Mouse (Mus musculus) hindbrain, embryonic 14.5 days (tissue): ENCODE results near the gene Nccrp1. TPM values are rescaled to one million over a fixed set of nuclear protein-coding genes. Genes with fewer than 3 reads are reported as not detected.
A peak's percentile ranks its signal among the peaks of the same experiment; 100 is the strongest.

Experiments used
- ATAC-seq: fragments of 200-750 bp; cut with Nextera tagmentation; 2 replicates; pipeline ENCODE4 v1.8.0; 2017; ENCODE audit warnings: moderate number of reproducible peaks, mild to moderate bottlenecking, moderate TSS enrichment, moderate library complexity; ENCODE audit not compliant: low FRiP score
- DNase-seq: peaks from one replicate; pipeline ENCODE4 v3.0.0-alpha.2; 2015; ENCODE audit warnings: low spot score
- H3K27ac ChIP-seq: fragments of 300-500 bp; sonication (generic); 2 replicates; pipeline ENCODE4 v1.5.1; 2014; ENCODE audit warnings: mild to moderate bottlenecking, moderate library complexity
- H3K27me3 ChIP-seq: fragments of 300-500 bp; sonication (generic); 2 replicates; pipeline ENCODE4 v1.6.1; 2014; ENCODE audit warnings: mild to moderate bottlenecking, low read length, mixed read lengths; ENCODE audit not compliant: control insufficient read depth, insufficient read depth
- H3K36me3 ChIP-seq: fragments of 300-500 bp; sonication (generic); replicated peaks from 2 replicates; pipeline ENCODE4 v1.6.1; 2014; ENCODE audit not compliant: control insufficient read depth, insufficient read depth
- H3K4me1 ChIP-seq: fragments of 300-500 bp; sonication (generic); replicated peaks from 2 replicates; pipeline ENCODE4 v1.6.1; 2014; ENCODE audit warnings: antibody characterized with exemption, low read length, mixed read lengths; ENCODE audit not compliant: control insufficient read depth, insufficient read depth
- H3K4me2 ChIP-seq: fragments of 300-500 bp; sonication (generic); replicated peaks from 2 replicates; pipeline ENCODE4 v1.6.1; 2014; ENCODE audit warnings: mild to moderate bottlenecking, moderate library complexity
- H3K4me3 ChIP-seq: fragments of 300-500 bp; sonication (generic); replicated peaks from 2 replicates; pipeline ENCODE4 v1.5.1; 2014; ENCODE audit warnings: mild to moderate bottlenecking, low read length
- H3K9ac ChIP-seq: fragments of 300-500 bp; sonication (generic); 2 replicates; pipeline ENCODE4 v1.6.1; 2014
- H3K9me3 ChIP-seq: fragments of 300-500 bp; sonication (generic); 2 replicates; pipeline ENCODE4 v1.6.1; 2016; ENCODE audit warnings: low read length; ENCODE audit not compliant: control insufficient read depth
- WGBS: fragments of 180-500 bp; shearing (Covaris S2); extraction: QIAGEN DNeasy Blood & Tissue Kit; methylation state at CpG from one replicate; pipeline ENCODE4 v1.1.7; 2014; 5-methylcytosine and 5-hydroxymethylcytosine counted together
- polyA plus RNA-seq: library from polyadenylated mRNA; unstranded; fragments of >200 nt; fragmentation: Nextera tagmentation; extraction: Ambion mirVana; gene quantifications from 2 replicates; pipeline ENCODE4 v1.2.1, GENCODE M21; 2014

The Nccrp1 gene
- polyA plus RNA-seq, 1 experiment from 2014 or later = 0.12 TPM

DNA sequence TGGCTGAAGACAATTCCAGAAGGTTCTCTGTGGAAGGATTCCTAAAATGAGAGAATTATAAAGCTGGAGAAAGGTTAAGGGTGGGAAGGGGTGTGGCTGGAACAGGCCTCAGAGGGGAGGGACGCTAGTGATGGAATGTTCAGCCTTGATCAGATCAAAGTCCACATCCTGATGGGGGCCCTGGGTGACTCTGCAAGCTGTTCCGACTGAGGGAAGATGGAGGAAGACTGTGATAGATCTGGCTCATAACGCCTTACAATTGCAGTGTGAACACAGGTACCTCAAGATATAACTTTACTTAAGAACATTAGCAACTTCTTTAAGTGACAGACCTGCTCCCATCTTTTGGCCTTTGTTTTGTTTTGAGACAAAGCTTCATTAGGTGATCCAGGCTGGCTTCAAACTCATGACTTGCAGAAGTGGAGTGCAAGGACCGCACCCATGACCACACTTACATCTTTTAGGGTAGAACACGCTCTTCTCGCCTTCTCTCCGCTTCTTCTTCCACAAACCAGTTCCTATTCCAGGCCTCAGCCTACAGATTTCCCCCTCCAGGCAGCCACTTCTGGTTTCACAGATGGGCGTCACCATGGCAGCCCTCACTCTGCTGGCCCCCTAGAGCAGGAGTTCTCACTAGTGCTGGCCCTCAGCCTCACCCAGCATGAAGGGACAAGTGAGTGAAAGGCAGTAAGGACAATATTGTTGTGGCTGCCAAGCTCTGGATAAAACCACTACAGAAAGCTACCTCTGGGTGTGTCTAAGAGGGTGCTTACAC, 36.7 kb upstream of the Nccrp1 start:
- ATAC-seq = no peak
- no peak overlapping the region for H3K27ac ChIP-seq

GRCm38 (mm10) chr7:28582841-28583240, 35.8 kb upstream of the Nccrp1 start:
- Histone ChIP-seq H3K4me2 (0 out of 2 replicates have a peak overlapping the region, but pooled peaks have one; percentile 1), H3K9me3 (no peaks in the 10 kb centered on the region), H3K4me1 (peaks cover 11% of the 10 kb centered on the region; the same call in 1 of the 2 replicates), H3K27ac (peak overlapping the region; percentile 34; the same call in 1 of the 2 replicates), H3K36me3 (no peaks in the 10 kb centered on the region), H3K27me3 (no peaks in the 10 kb centered on the region), H3K9ac (no peak overlapping the region), H3K4me3 (no peak overlapping the region)
- 76% methylated on average over 11 of the region's 11 CpGs for WGBS
- DNase-seq (no peak), ATAC-seq (no peak)

More for the DNA sequence above, 36.7 kb upstream of the Nccrp1 start:
- 86% methylated on average over 8 of the region's 8 CpGs for WGBS
- DNase-seq = no peak
- Histone ChIP-seq H3K27me3 (no peaks in the 10 kb centered on the region), H3K9ac (no peak overlapping the region), H3K4me2 (no peak overlapping the region), H3K36me3 (no peaks in the 10 kb centered on the region), H3K9me3 (no peaks in the 10 kb centered on the region), H3K4me3 (no peak overlapping the region), H3K4me1 (peaks cover 17% of the 10 kb centered on the region; the same call in 1 of the 2 replicates)

DNA sequence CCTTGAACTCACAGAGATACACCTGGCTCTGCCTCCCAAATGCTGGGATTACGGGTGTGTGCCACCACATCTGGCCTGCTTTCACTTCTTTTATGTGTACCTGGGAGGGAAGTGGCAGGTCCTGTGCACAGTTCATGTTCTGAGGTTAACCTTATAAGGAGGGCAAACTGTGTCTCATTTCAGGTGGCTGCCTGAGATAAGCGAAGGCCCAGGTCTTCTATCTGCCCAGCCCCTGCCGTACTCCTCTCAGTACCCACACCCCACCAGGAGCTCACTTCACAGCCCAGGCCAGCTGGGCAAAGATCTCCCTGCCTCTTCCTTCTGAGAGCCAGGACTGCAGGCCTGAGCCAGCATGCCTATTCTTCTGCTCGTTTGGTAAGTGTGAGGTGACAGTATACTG, 34.7 kb upstream of the Nccrp1 start:
- DNase-seq = no peak
- H3K4me2 ChIP-seq = no peak overlapping the region
- no peak overlapping the region for H3K9ac ChIP-seq
- no peaks in the 10 kb centered on the region for H3K9me3 ChIP-seq
- WGBS = 88% methylated on average over 4 of the region's 4 CpGs
- no peaks in the 10 kb centered on the region for H3K36me3 ChIP-seq
- no peaks in the 10 kb centered on the region for H3K27me3 ChIP-seq
- no peak overlapping the region for H3K4me3 ChIP-seq
- H3K27ac ChIP-seq = no peak overlapping the region
- peaks cover 9% of the 10 kb centered on the region; the same call in 1 of the 2 replicates for H3K4me1 ChIP-seq
- no peak for ATAC-seq

DNA sequence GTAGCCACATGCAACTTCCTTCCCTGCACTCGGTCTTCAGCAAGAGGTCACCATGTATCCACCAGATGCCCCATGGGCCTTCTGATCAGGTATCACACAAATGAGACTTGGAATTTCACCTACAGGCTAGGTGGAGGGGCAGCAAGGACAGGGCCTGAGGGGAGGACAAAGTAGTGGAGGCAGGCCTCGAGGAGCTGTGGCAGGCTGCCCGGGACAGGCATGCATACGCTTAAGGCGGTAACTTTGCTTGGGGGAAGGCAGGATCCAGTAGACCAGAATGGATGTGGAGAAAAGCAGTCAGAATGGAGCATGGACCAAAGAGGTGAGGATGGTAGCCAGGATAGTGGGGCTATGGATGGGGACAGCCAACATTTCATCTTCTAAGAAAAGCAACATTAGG, 32.8 kb upstream of the Nccrp1 start:
- Histone ChIP-seq H3K4me1 (peaks cover 6% of the 10 kb centered on the region; the same call in 1 of the 2 replicates), H3K9me3 (no peaks in the 10 kb centered on the region), H3K27ac (no peak overlapping the region), H3K9ac (no peak overlapping the region), H3K27me3 (no peaks in the 10 kb centered on the region), H3K4me2 (no peak overlapping the region), H3K36me3 (no peaks in the 10 kb centered on the region), H3K4me3 (no peak overlapping the region)
- WGBS = 70% methylated on average over 5 of the region's 5 CpGs
- ATAC-seq = no peak
- DNase-seq = no peak

DNA sequence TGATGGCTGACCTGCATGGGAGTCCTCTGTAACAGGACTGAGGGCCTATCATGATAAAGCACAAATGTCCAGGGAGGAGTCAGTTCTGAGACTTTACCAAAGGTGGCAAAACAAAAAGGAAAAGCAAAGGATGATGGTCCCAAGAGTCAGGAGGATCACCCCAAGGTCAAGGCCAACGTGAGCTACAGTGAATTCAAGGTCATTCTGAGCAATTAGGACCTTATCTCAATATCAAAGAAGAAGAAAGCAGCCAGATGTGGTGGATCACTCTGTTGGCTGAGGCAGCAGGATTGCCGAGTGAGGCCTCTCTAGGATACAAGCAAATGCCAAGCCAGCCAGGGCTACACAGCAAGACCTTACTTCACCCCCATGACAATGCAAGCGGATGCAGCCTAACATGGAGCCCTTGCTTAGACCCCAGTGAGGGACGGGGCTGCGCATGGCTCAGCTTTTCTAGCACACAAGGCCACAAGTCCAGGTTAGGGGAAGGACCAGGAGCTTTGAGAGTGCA, 31.5 kb upstream of the Nccrp1 start:
- no peak for ATAC-seq
- H3K9me3 ChIP-seq = no peaks in the 10 kb centered on the region
- DNase-seq = no peak
- no peak overlapping the region for H3K27ac ChIP-seq
- no peaks in the 10 kb centered on the region for H3K36me3 ChIP-seq
- H3K4me1 ChIP-seq = peaks cover 5% of the 10 kb centered on the region; the same call in 1 of the 2 replicates
- 83% methylated on average over 5 of the region's 5 CpGs for WGBS
- H3K27me3 ChIP-seq = no peaks in the 10 kb centered on the region
- no peak overlapping the region for H3K4me2 ChIP-seq
- no peak overlapping the region for H3K4me3 ChIP-seq
- no peak overlapping the region for H3K9ac ChIP-seq

DNA sequence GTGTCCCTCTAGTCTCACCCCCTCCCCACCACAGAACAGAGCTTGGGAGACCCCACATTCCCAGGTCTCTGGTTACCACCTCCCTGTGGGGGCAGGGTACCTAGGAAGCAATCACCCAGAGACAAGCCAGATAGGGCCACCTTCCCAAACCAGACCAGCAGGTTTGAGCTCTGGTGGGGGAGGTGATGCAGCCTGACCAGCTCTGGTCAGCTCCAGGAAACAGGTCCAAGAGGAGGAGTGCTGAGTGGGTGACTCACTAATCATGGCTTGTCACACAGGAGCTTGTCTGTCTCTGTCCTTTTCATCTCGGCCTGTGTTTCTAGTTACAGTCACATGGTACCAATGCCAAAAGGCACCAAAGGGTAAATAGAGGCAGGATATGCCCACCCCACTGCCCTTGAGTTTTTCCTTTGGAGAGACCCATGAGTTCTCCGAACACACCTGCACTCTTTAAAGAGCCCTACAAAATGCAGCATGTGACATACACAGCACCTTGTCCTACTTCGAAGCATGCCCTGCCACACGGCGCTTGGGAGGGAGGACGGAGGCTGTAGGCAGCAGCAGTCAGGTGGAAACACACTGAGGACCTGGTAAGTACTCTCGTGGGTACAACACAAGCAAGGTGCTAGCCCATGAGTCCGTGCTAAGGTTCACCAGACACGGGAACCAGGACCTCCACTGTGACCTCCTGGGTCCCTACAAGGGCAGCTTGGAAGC, 30.9 kb upstream of the Nccrp1 start:
- ATAC-seq (no peak), DNase-seq (no peak)
- Histone ChIP-seq H3K9me3 (no peaks in the 10 kb centered on the region), H3K27ac (no peak overlapping the region), H3K4me3 (no peak overlapping the region), H3K9ac (no peak overlapping the region), H3K27me3 (no peaks in the 10 kb centered on the region), H3K4me2 (no peak overlapping the region), H3K36me3 (no peaks in the 10 kb centered on the region), H3K4me1 (peaks cover 5% of the 10 kb centered on the region; the same call in 1 of the 2 replicates)
- 88% methylated on average over 9 of the region's 9 CpGs for WGBS

DNA sequence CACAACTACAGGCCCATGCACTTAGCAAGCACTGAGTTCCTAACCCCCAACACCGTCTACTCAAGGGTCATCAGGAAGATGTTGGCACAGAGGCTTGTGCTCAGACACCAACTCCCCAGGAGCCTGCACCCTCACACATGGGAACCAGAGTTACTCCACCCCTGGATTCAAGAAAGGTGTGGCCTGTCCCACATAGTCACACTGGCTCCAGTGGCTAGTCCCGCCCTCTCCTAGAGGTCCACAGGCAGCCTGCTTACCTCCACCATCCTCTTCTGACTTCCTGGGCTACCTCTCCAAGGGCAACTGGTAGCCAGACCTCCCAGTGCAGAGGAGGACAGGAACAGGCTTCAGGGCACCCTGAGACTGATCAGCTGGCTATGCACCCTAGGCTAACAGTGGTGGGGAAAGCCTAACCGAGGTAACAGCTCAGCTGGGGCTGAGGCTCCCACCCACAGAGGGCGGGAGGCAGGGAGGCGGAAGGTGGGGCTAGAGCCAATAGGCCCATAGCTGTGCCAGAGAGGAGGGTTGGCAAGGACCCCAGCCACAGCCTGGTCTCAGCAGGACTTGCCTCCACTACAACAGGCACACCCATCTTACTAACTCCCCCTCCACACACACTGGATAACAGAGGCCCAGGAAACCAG, 29.3 kb upstream of the Nccrp1 start:
- no peak for DNase-seq

DNA sequence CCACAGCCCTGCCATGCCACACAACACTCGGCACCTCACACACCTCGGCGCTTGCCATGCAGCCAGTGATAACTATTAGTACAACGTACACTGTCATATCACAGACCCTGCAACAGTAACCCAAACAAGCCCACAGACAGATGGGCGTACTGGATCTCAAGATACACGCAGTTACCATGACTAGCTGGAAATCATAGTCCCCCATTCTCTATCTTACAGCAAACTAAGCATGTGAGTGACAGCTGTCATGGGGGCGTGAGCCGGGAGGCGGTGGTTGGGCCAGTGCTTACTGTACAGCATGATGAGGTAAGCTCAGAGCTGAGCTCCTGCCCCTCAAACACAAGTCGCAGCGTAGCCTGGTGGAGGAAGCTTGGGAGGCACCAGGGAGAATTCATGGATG, 28.5 kb upstream of the Nccrp1 start:
- ATAC-seq = no peak
- Histone ChIP-seq H3K4me3 (no peak overlapping the region), H3K36me3 (no peaks in the 10 kb centered on the region), H3K27me3 (no peaks in the 10 kb centered on the region), H3K9me3 (no peaks in the 10 kb centered on the region), H3K9ac (no peak overlapping the region), H3K27ac (no peak overlapping the region), H3K4me1 (peaks cover 5% of the 10 kb centered on the region; the same call in 1 of the 2 replicates), H3K4me2 (no peak overlapping the region)
- WGBS = 96% methylated on average over 11 of the region's 11 CpGs
- no peak for DNase-seq

More for the DNA sequence above, 29.3 kb upstream of the Nccrp1 start:
- H3K9ac ChIP-seq = no peak overlapping the region
- peaks cover 5% of the 10 kb centered on the region; the same call in 1 of the 2 replicates for H3K4me1 ChIP-seq
- H3K4me2 ChIP-seq = no peak overlapping the region
- no peaks in the 10 kb centered on the region for H3K36me3 ChIP-seq
- H3K27ac ChIP-seq = no peak overlapping the region
- H3K4me3 ChIP-seq = no peak overlapping the region
- H3K9me3 ChIP-seq = no peaks in the 10 kb centered on the region
- no peaks in the 10 kb centered on the region for H3K27me3 ChIP-seq
- 81% methylated on average over 5 of the region's 5 CpGs for WGBS
- peak; percentile 34; the same call in 1 of the 2 replicates for ATAC-seq

GRCm38 (mm10) chr7:28573236-28573635, 26.2 kb upstream of the Nccrp1 start:
- no peak overlapping the region for H3K4me2 ChIP-seq
- H3K9ac ChIP-seq = no peak overlapping the region
- DNase-seq (peak; percentile 15), ATAC-seq (no peak)
- H3K36me3 ChIP-seq = peaks cover 5% of the 10 kb centered on the region; the same call in 1 of the 2 replicates
- 97% methylated on average over 3 of the region's 3 CpGs for WGBS
- no peak overlapping the region for H3K27ac ChIP-seq
- no peaks in the 10 kb centered on the region for H3K9me3 ChIP-seq
- no peaks in the 10 kb centered on the region for H3K27me3 ChIP-seq
- H3K4me3 ChIP-seq = no peak overlapping the region
- peaks cover 5% of the 10 kb centered on the region; the same call in 1 of the 2 replicates for H3K4me1 ChIP-seq
